ENCODE assay signal across 19 mouse cellular contexts in genomic region chr3:103724137-103724536, GRCm38 (mm10). TPM values are rescaled to one million over a fixed set of nuclear protein-coding genes. Genes with fewer than 3 reads are reported as not detected.
DNase-seq lines count a peak whose midpoint lies in the region; ATAC-seq and TF ChIP-seq lines count a peak whose summit lies in the region.
"Had no signal": no experiment of that assay in that cellular context is flagged by ENCODE, and none has a peak within 500 bp of the region (broad histone marks: within the 10 kb centered on the region; RNA-seq: fewer than 3 reads in every experiment).

No protein-coding gene starts in this region.

- no peaks in the 10 kb centered on the region for H3K79me2 ChIP-seq in MEL (ENCODE audit: control insufficient read depth, insufficient read depth, low read length, poor library complexity)

- H3K27me3 ChIP-seq in kidney, postnatal 0 days (ENCODE audit: insufficient read depth, low read length), result no peaks in the 10 kb centered on the region
- H3K27me3 ChIP-seq in MEL (ENCODE audit: control insufficient read depth in 1 of 2, insufficient read depth in 2 of 2, low read length in 2 of 2), result peaks cover 0 to 8% of the 10 kb centered on the region in 2 experiments; a peak in 3 of 4 replicates
- no peaks in the 10 kb centered on the region for H3K27me3 ChIP-seq in liver, embryonic 16.5 days (ENCODE audit: control insufficient read depth, insufficient read depth, low read depth, low read length)
- no peaks in the 10 kb centered on the region for H3K27me3 ChIP-seq in kidney, embryonic 14.5 days (ENCODE audit: control insufficient read depth, insufficient read depth, low read length)
- H3K27me3 ChIP-seq: limb, embryonic 13.5 days had no signal

- H3K9me3 ChIP-seq in kidney, postnatal 0 days (replicated peaks; ENCODE audit: low read length), result no peaks in the 10 kb centered on the region
- H3K9me3 ChIP-seq in MEL (replicated peaks; ENCODE audit: insufficient read depth, low read length), result no peaks in the 10 kb centered on the region
- no peaks in the 10 kb centered on the region for H3K9me3 ChIP-seq in liver, embryonic 16.5 days (replicated peaks; ENCODE audit: control insufficient read depth, low read length)
- no peaks in the 10 kb centered on the region for H3K9me3 ChIP-seq in kidney, embryonic 14.5 days (ENCODE audit: control insufficient read depth, low read length)
- H3K9me3 ChIP-seq: limb, embryonic 13.5 days had no signal

- no peak for DNase-seq in kidney, postnatal 0 days (ENCODE audit: low spot score)
- DNase-seq in kidney, adult 9 months, result no peak
- DNase-seq in MEL (ENCODE audit: low read depth, low spot score), result peak; percentile 61
- no peak for DNase-seq in cerebellum, adult 11 months
- DNase-seq: cerebellum, adult 9-10 months; embryo, embryonic 11 days; gastrocnemius, postnatal 25 days; right cerebral cortex, adult 18-20 months; thymus, adult 2 months had no signal

- no peak overlapping the region for H3K4me2 ChIP-seq in kidney, postnatal 0 days (ENCODE audit: low read length)
- no peak overlapping the region for H3K4me2 ChIP-seq in liver, embryonic 16.5 days (ENCODE audit: low read depth, low read length)
- no peak overlapping the region for H3K4me2 ChIP-seq in kidney, embryonic 14.5 days (replicated peaks; ENCODE audit: low read depth, low read length)
- H3K4me2 ChIP-seq: limb, embryonic 13.5 days had no signal

- no peak overlapping the region for H3K4me3 ChIP-seq in kidney, postnatal 0 days (replicated peaks; ENCODE audit: low read depth, low read length)
- H3K4me3 ChIP-seq in MEL (ENCODE audit: control insufficient read depth in 1 of 2, insufficient read depth in 1 of 2, low read depth in 2 of 2, low read length in 2 of 2), result no peak overlapping the region
- no peak overlapping the region for H3K4me3 ChIP-seq in liver, embryonic 16.5 days (ENCODE audit: low read depth, low read length)
- no peak overlapping the region for H3K4me3 ChIP-seq in kidney, embryonic 14.5 days (ENCODE audit: low read length)
- H3K4me3 ChIP-seq: erythroblast, embryonic 14.5 days; limb, embryonic 13.5 days; megakaryocyte, embryonic 14.5 days had no signal

- H3K27ac ChIP-seq in kidney, postnatal 0 days, result no peak overlapping the region
- H3K27ac ChIP-seq in MEL (ENCODE audit: control insufficient read depth, low read depth, low read length), result no peak overlapping the region
- H3K27ac ChIP-seq in liver, embryonic 16.5 days (ENCODE audit: low read length), result no peak overlapping the region
- no peak overlapping the region for H3K27ac ChIP-seq in kidney, embryonic 14.5 days (ENCODE audit: low read depth, low read length)
- H3K27ac ChIP-seq: limb, embryonic 13.5 days had no signal

- no peaks in the 10 kb centered on the region for H3K36me3 ChIP-seq in kidney, postnatal 0 days (ENCODE audit: insufficient read depth, low read length)
- no peaks in the 10 kb centered on the region for H3K36me3 ChIP-seq in MEL (ENCODE audit: control insufficient read depth in 1 of 2, insufficient read depth in 2 of 2, low read length in 2 of 2)
- H3K36me3 ChIP-seq in liver, embryonic 16.5 days (ENCODE audit: control insufficient read depth, insufficient read depth), result no peaks in the 10 kb centered on the region
- no peaks in the 10 kb centered on the region for H3K36me3 ChIP-seq in kidney, embryonic 14.5 days (ENCODE audit: control insufficient read depth, insufficient read depth, low read length)
- H3K36me3 ChIP-seq: limb, embryonic 13.5 days had no signal

- no peak for ATAC-seq in kidney, postnatal 0 days (replicated peaks; ENCODE audit: low FRiP score, low read depth)
- peak; percentile 59 for ATAC-seq in erythroblast, adult 5-6 weeks (replicated peaks; ENCODE audit: low FRiP score, poor library complexity, severe bottlenecking)
- ATAC-seq in liver, embryonic 16.5 days (ENCODE audit: low read depth), result peak; percentile 72
- no peak for ATAC-seq in kidney, embryonic 14.5 days (ENCODE audit: low FRiP score, low TSS enrichment)

- TF ChIP-seq EP300 in MEL (IDR thresholded peaks at IDR 0.05; ENCODE audit: low read depth in 1 of 2, low read length in 2 of 2), result peak; percentile 62 to 67

- no peaks in the 10 kb centered on the region for H3K4me1 ChIP-seq in kidney, postnatal 0 days (replicated peaks; ENCODE audit: insufficient read depth, low read length)
- peaks cover 0 to 3% of the 10 kb centered on the region in 2 experiments; a peak in 1 of 4 replicates for H3K4me1 ChIP-seq in MEL (ENCODE audit: control insufficient read depth in 1 of 2, insufficient read depth in 2 of 2, low read length in 2 of 2)
- H3K4me1 ChIP-seq in liver, embryonic 16.5 days (ENCODE audit: control insufficient read depth, low read depth, low read length), result no peaks in the 10 kb centered on the region
- H3K4me1 ChIP-seq in kidney, embryonic 14.5 days (ENCODE audit: control insufficient read depth, insufficient read depth, low read length), result peaks cover 5% of the 10 kb centered on the region

- H3K9ac ChIP-seq in kidney, postnatal 0 days (ENCODE audit: low read depth, low read length), result no peak overlapping the region
- no peak overlapping the region for H3K9ac ChIP-seq in MEL (ENCODE audit: control insufficient read depth, low read depth, low read length, poor library complexity, severe bottlenecking)
- no peak overlapping the region for H3K9ac ChIP-seq in liver, embryonic 16.5 days (ENCODE audit: low read depth, low read length)
- no peak overlapping the region for H3K9ac ChIP-seq in kidney, embryonic 14.5 days (ENCODE audit: low read depth, low read length)
- H3K9ac ChIP-seq: limb, embryonic 13.5 days had no signal

- no peak for TF ChIP-seq POLR2A in MEL (IDR thresholded peaks at IDR 0.05; ENCODE audit: control insufficient read depth in 1 of 2, insufficient read depth in 1 of 2, low read depth in 1 of 2, low read length in 2 of 2, poor library complexity in 1 of 2)

- WGBS in kidney, postnatal 0 days, result 38% methylated on average over 3 of the region's 3 CpGs
- WGBS in liver, embryonic 16.5 days (ENCODE audit: insufficient replicate concordance), result 20% methylated on average over 3 of the region's 3 CpGs
- 63% methylated on average over 3 of the region's 3 CpGs for WGBS in kidney, embryonic 14.5 days

- peak; percentile 15 for TF ChIP-seq RAD21 in MEL (IDR thresholded peaks at IDR 0.05; ENCODE audit: low read depth, low read length)

- peak; percentile 30; the same call in 1 of the 2 replicates for TF ChIP-seq CTCF in kidney, postnatal 0 days (IDR thresholded peaks at IDR 0.05; ENCODE audit: low read depth)
- TF ChIP-seq CTCF in MEL (IDR thresholded peaks at IDR 0.05 in 2 of 3, conservative IDR thresholded peaks at IDR 0.05 in 1 of 3; ENCODE audit: control insufficient read depth in 1 of 3, insufficient read depth in 1 of 3, low read depth in 2 of 3, low read length in 3 of 3, poor library complexity in 1 of 3, severe bottlenecking in 1 of 3), result peak in 2 of 3 experiments; percentile 25 to 39; a peak in 3 of 6 replicates

TF ChIP-seq in MEL, 35 proteins besides CTCF, POLR2A, EP300 and RAD21:
- TF ChIP-seq GATA1 (IDR thresholded peaks at IDR 0.05; ENCODE audit: low read depth, low read length) (peak; percentile 77), ETS1 (IDR thresholded peaks at IDR 0.05; ENCODE audit: low read depth, low read length) (peak; percentile 35; the same call in 1 of the 2 replicates), TCF12 (IDR thresholded peaks at IDR 0.05; ENCODE audit: low read depth, low read length) (peak; percentile 32; the same call in 1 of the 2 replicates), SMC3 (IDR thresholded peaks at IDR 0.05; ENCODE audit: low read depth, low read length) (peak; percentile 35; the same call in 1 of the 2 replicates), GABPA (IDR thresholded peaks at IDR 0.05; ENCODE audit: low read depth, low read length) (no peak)
TF ChIP-seq in MEL: peak in this region for 4.

RNA-seq across cellular contexts. Expression of gene Olfml3, which starts 13.7 kb away (rescaled TPM):
- polyA plus RNA-seq in kidney, postnatal 0 days (2015; fragmentation: Nextera tagmentation; extraction: Ambion mirVana), result 48.5 and 51.2 TPM in 2 replicates
- total RNA-seq in MEL (2012; rRNA removed), result 0.03 and 0.08 TPM in 2 replicates
- under 1 TPM in 1 of 2 experiments, not detected in 1; 0.18 TPM for polyA plus RNA-seq in MEL (2012; ENCODE audit: insufficient read depth in 1 of 2, insufficient read length in 2 of 2, low read depth in 1 of 2, low replicate concordance in 2 of 2, missing spikeins in 1 of 2)
- total RNA-seq in erythroblast, adult 5-6 weeks (2015; ENCODE audit: low replicate concordance), result 1.9 and 4.0 TPM in 2 replicates
- total RNA-seq in erythroblast, adult 5-6 weeks (2017; ENCODE audit: low replicate concordance), result 1.8 and 2.2 TPM in 2 replicates
- 1.8 and 2.0 TPM in 2 replicates for polyA plus RNA-seq in liver, embryonic 16.5 days (2015; fragmentation: Nextera tagmentation; extraction: Ambion mirVana)
- polyA plus RNA-seq in kidney, embryonic 14.5 days (2014; fragmentation: Nextera tagmentation; extraction: Ambion mirVana), result 56.6 and 58.4 TPM in 2 replicates

RNA-seq across cellular contexts. Expression of gene Gm10964, which starts 15.0 kb away (rescaled TPM):
- polyA plus RNA-seq in kidney, postnatal 0 days (2015; fragmentation: Nextera tagmentation; extraction: Ambion mirVana), result not detected in 2 replicates
- total RNA-seq in MEL (2012; rRNA removed), result not detected in 2 replicates
- polyA plus RNA-seq in MEL (2012; ENCODE audit: insufficient read depth in 1 of 2, insufficient read length in 2 of 2, low read depth in 1 of 2, low replicate concordance in 2 of 2, missing spikeins in 1 of 2), result not detected
- total RNA-seq in erythroblast, adult 5-6 weeks (2015; ENCODE audit: low replicate concordance), result not detected in 2 replicates
- total RNA-seq in erythroblast, adult 5-6 weeks (2017; ENCODE audit: low replicate concordance), result not detected in 2 replicates
- not detected in 2 replicates for polyA plus RNA-seq in liver, embryonic 16.5 days (2015; fragmentation: Nextera tagmentation; extraction: Ambion mirVana)
- polyA plus RNA-seq in kidney, embryonic 14.5 days (2014; fragmentation: Nextera tagmentation; extraction: Ambion mirVana), result not detected in 2 replicates
- total RNA-seq: gastrocnemius, postnatal 25 days; left cerebral cortex, adult 18-20 months; neutrophil, adult 5-6 weeks had no signal
- polyA plus RNA-seq: erythroblast, embryonic 14.5 days; heart, embryonic 16.5 days; limb, embryonic 13.5 days; spleen, adult 2 months; thymus, adult 2 months had no signal

Comparison
In these comparisons a context has a peak if more than half of its experiments do, and no peak if none do; other contexts are left out.
1. ATAC-seq: peak in erythroblast, adult 5-6 weeks (single experiment) and liver, embryonic 16.5 days (single experiment); none in kidney, postnatal 0 days (single experiment) and kidney, embryonic 14.5 days (single experiment).
2. RNA of gene Olfml3, which starts 13.7 kb away (polyA plus RNA-seq): 56.6 to 58.4 TPM in kidney, embryonic 14.5 days and 48.5 to 51.2 TPM in kidney, postnatal 0 days; 1.8 to 2.0 TPM in liver, embryonic 16.5 days and 0.18 TPM in MEL; every median in the first group is over 10 times any median in the second.